In the genomic region with DNA sequence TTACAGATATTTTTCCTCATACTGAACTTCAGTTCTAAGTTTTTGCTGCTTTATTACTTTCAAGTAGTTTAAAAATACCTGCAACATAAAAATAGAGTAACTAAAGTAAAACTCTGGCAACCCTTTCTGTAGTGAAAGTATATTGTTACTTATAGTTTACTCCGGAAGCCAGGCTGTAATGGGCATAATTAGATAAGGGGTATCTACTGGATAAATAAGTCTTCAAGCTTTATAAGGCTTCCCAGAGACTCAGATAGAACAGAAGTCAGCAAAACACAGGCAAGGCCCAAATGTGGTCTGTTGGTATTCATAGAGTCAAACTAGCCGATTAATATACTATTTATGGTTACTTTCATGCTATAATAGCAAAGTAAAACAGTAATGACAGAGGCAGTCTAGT, we compare ENCODE assay signal across 20 mouse cellular contexts. TPM values are rescaled to one million over a fixed set of nuclear protein-coding genes. Genes with fewer than 3 reads are reported as not detected.
DNase-seq lines count a peak whose midpoint lies in the region; ATAC-seq and TF ChIP-seq lines count a peak whose summit lies in the region.
"Had no signal": no experiment of that assay in that cellular context is flagged by ENCODE, and none has a peak within 500 bp of the region (broad histone marks: within the 10 kb centered on the region; RNA-seq: fewer than 3 reads in every experiment).

No protein-coding gene starts in this region.

- TF ChIP-seq CTCF in G1E (IDR thresholded peaks at IDR 0.05; ENCODE audit: low read depth, low read length) = no peak

- no peaks in the 10 kb centered on the region for H3K9me3 ChIP-seq in G1E (replicated peaks)
- H3K9me3 ChIP-seq in liver, embryonic 15.5 days (replicated peaks) = no peaks in the 10 kb centered on the region
- H3K9me3 ChIP-seq: embryonic facial prominence, embryonic 12.5 days; forebrain, embryonic 15.5 days; heart, embryonic 15.5 days; hindbrain, embryonic 10.5 days had no signal

- H3K27ac ChIP-seq in liver, embryonic 15.5 days (replicated peaks) = 0 out of 2 replicates have a peak overlapping the region, but pooled peaks have one; percentile 21
- H3K27ac ChIP-seq: embryonic facial prominence, embryonic 12.5 days; forebrain, embryonic 15.5 days; heart, adult 2 months; heart, embryonic 15.5 days; hindbrain, embryonic 10.5 days; hindbrain, embryonic 14.5 days had no signal

- H3K4me3 ChIP-seq in G1E (ENCODE audit: low read depth, low read length) = no peak overlapping the region
- no peak overlapping the region for H3K4me3 ChIP-seq in liver, embryonic 15.5 days (replicated peaks)
- H3K4me3 ChIP-seq: embryonic facial prominence, embryonic 12.5 days; forebrain, embryonic 15.5 days; heart, adult 2 months; heart, embryonic 15.5 days; hindbrain, embryonic 10.5 days had no signal

- H3K27me3 ChIP-seq in G1E (ENCODE audit: insufficient read depth, low read length) = no peaks in the 10 kb centered on the region
- H3K27me3 ChIP-seq in liver, embryonic 15.5 days = no peaks in the 10 kb centered on the region
- H3K27me3 ChIP-seq: embryonic facial prominence, embryonic 12.5 days; forebrain, embryonic 15.5 days; heart, embryonic 15.5 days had no signal

- 22% methylated on average over 2 of the region's 2 CpGs for WGBS in liver, embryonic 15.5 days (ENCODE audit: insufficient replicate concordance)

- ATAC-seq in G1E (ENCODE audit: extremely low read depth, insufficient number of reproducible peaks, low FRiP score, poor library complexity, severe bottlenecking) = peak; percentile 76
- peak; percentile 51; the same call in 1 of the 2 replicates for ATAC-seq in liver, embryonic 15.5 days (ENCODE audit: insufficient read depth)
- ATAC-seq in megakaryocyte-erythroid progenitor cell, adult 5-6 weeks (replicated peaks; ENCODE audit: low FRiP score, low TSS enrichment, poor library complexity, severe bottlenecking) = peak; percentile 94
- ATAC-seq: forebrain, embryonic 15.5 days had no signal

- no peak for DNase-seq in G1E (ENCODE audit: low spot score)
- peak; percentile 28 for DNase-seq in c-Kit-positive CD71-positive TER-119-positive erythroid progenitor cells, embryonic 14.5 days (ENCODE audit: low spot score)
- no peak for DNase-seq in urinary bladder, adult 18-20 months (ENCODE audit: low spot score in 2 of 2)
- DNase-seq in ovary, postnatal 14 days (ENCODE audit: low spot score) = no peak
- DNase-seq in frontal cortex, postnatal 36 days (ENCODE audit: low spot score in 2 of 2) = no peak
- DNase-seq: adrenal gland, adult 8-10 months; cerebellum, adult 11-12 months; cerebellum, adult 9-10 months; cerebellum, postnatal 25 days; gastrocnemius, postnatal 14 days; heart, adult 2 months; heart, postnatal 14 days had no signal

- H3K9ac ChIP-seq in liver, embryonic 15.5 days = no peak overlapping the region
- H3K9ac ChIP-seq: embryonic facial prominence, embryonic 12.5 days; forebrain, embryonic 15.5 days; heart, embryonic 15.5 days; hindbrain, embryonic 14.5 days had no signal

- H3K36me3 ChIP-seq in G1E (replicated peaks) = peaks cover 43% of the 10 kb centered on the region
- peaks cover 12% of the 10 kb centered on the region; the same call in 1 of the 2 replicates for H3K36me3 ChIP-seq in liver, embryonic 15.5 days (replicated peaks)
- H3K36me3 ChIP-seq: forebrain, embryonic 15.5 days; heart, embryonic 15.5 days had no signal

- 0 out of 2 replicates have a peak overlapping the region, but pooled peaks have one; percentile 13 for H3K4me2 ChIP-seq in liver, embryonic 15.5 days
- H3K4me2 ChIP-seq: embryonic facial prominence, embryonic 12.5 days; forebrain, embryonic 15.5 days; heart, embryonic 11.5 days; heart, embryonic 15.5 days; hindbrain, embryonic 14.5 days had no signal

- peaks cover 33% of the 10 kb centered on the region for H3K4me1 ChIP-seq in G1E (ENCODE audit: insufficient read depth, low read depth, low read length)
- peaks cover 12% of the 10 kb centered on the region for H3K4me1 ChIP-seq in liver, embryonic 15.5 days (replicated peaks)
- H3K4me1 ChIP-seq: embryonic facial prominence, embryonic 12.5 days had no signal

RNA-seq across cellular contexts. Expression of a gene that starts 31.3 kb away (rescaled TPM):
- total RNA-seq in G1E (2014; fragmentation: Nextera tagmentation) (16.1 and 19.8 TPM in 2 replicates), G1E (2017) (18.3 and 19.5 TPM in 2 replicates)
- polyA plus RNA-seq in G1E (2012) = 13.9 and 18.8 TPM in 2 replicates
- 0.84 and 1.0 TPM in 2 replicates for polyA plus RNA-seq in liver, embryonic 15.5 days (2015; fragmentation: Nextera tagmentation; extraction: Ambion mirVana)
- 10.0 and 11.3 TPM in 2 replicates for total RNA-seq in megakaryocyte-erythroid progenitor cell, adult 5-6 weeks (2014; fragmentation: Nextera tagmentation)
- 15.1 and 15.3 TPM in 2 replicates for total RNA-seq in megakaryocyte-erythroid progenitor cell, adult 5-6 weeks (2017)

RNA-seq across cellular contexts. Expression of a gene that starts 48.9 kb away (rescaled TPM):
- total RNA-seq in G1E (2014; fragmentation: Nextera tagmentation) = not detected in 2 replicates
- 0.05 and 0.06 TPM in 2 replicates for total RNA-seq in G1E (2017)
- polyA plus RNA-seq in G1E (2012) = not detected in 2 replicates
- 1.2 and 1.3 TPM in 2 replicates for polyA plus RNA-seq in liver, embryonic 15.5 days (2015; fragmentation: Nextera tagmentation; extraction: Ambion mirVana)
- total RNA-seq in megakaryocyte-erythroid progenitor cell, adult 5-6 weeks (2014; fragmentation: Nextera tagmentation) = 0.37 TPM in 1 of 2 replicates, not detected in the other
- 0.88 TPM in 1 of 2 replicates, not detected in the other for total RNA-seq in megakaryocyte-erythroid progenitor cell, adult 5-6 weeks (2017)
